Mouse (Mus musculus): ENCODE results near the gene Pofut2. TPM values are rescaled to one million over a fixed set of nuclear protein-coding genes. Genes with fewer than 3 reads are reported as not detected.
A peak's percentile ranks its signal among the peaks of the same experiment; 100 is the strongest.
"Not testable (repeated sequence)": the region's sequence is repeated elsewhere in the genome, so short reads cannot be mapped to it uniquely, and the experiment has no call there.

The Pofut2 gene
- polyA plus RNA-seq, 1 experiment from 2014 or later, result 119 TPM

- 82% methylated on average over 3 of the region's 3 CpGs for WGBS
- Histone ChIP-seq H3K9me3 (no peaks in the 10 kb centered on the region), H3K36me3 (peaks cover 5% of the 10 kb centered on the region), H3K4me1 (peaks cover 46% of the 10 kb centered on the region), H3K4me3 (no peak overlapping the region), H3K27ac (no peak overlapping the region), H3K27me3 (ENCODE audit: insufficient read depth, poor library complexity, severe bottlenecking) (0 out of 2 replicates have a peak, but pooled peaks cover 9% of the 10 kb centered on the region)
- DNase-seq (ENCODE audit: low spot score), result no peak
Observed at GRCm38 (mm10) chr10:77255676-77256075, 3.3 kb upstream of the Pofut2 start.

GRCm38 (mm10) chr10:77258041-77258590 lies 902 bp upstream of the Pofut2 start:
- Histone ChIP-seq H3K36me3 (peaks cover 29% of the 10 kb centered on the region), H3K9me3 (no peaks in the 10 kb centered on the region), H3K4me1 (peaks cover 26% of the 10 kb centered on the region), H3K27ac (no peak overlapping the region), H3K4me3 (peak overlapping the region; percentile 83), H3K27me3 (ENCODE audit: insufficient read depth, poor library complexity, severe bottlenecking) (0 out of 2 replicates have a peak, but pooled peaks cover 9% of the 10 kb centered on the region)
- WGBS, result 51% methylated on average over 4 of the region's 4 CpGs
- DNase-seq (ENCODE audit: low spot score), result no peak

- no peak for DNase-seq (ENCODE audit: low spot score)
Observed at GRCm38 (mm10) chr10:77260166-77260875, 1.3 kb downstream of the Pofut2 start.

GRCm38 (mm10) chr10:77266281-77266680 lies 7.3 kb downstream of the Pofut2 start:
- Histone ChIP-seq H3K27ac (no peak overlapping the region), H3K4me1 (peaks cover 17% of the 10 kb centered on the region; the same call in 1 of the 2 replicates), H3K9me3 (no peaks in the 10 kb centered on the region), H3K36me3 (peaks cover 94% of the 10 kb centered on the region), H3K4me3 (no peak overlapping the region), H3K27me3 (ENCODE audit: insufficient read depth, poor library complexity, severe bottlenecking) (no peaks in the 10 kb centered on the region)
- no peak for DNase-seq (ENCODE audit: low spot score)
- 76% methylated on average over 8 of the region's 8 CpGs for WGBS

More at GRCm38 (mm10) chr10:77260166-77260875, 1.3 kb downstream of the Pofut2 start:
- peak overlapping the region; percentile 83 for H3K4me3 ChIP-seq
- 85% methylated on average over 17 of the region's 17 CpGs for WGBS
- H3K27me3 ChIP-seq (ENCODE audit: insufficient read depth, poor library complexity, severe bottlenecking), result 0 out of 2 replicates have a peak, but pooled peaks cover 9% of the 10 kb centered on the region
- no peak overlapping the region for H3K27ac ChIP-seq
- peaks cover 22% of the 10 kb centered on the region for H3K4me1 ChIP-seq
- peaks cover 51% of the 10 kb centered on the region for H3K36me3 ChIP-seq
- H3K9me3 ChIP-seq, result no peaks in the 10 kb centered on the region

- Histone ChIP-seq H3K27me3 (ENCODE audit: insufficient read depth, poor library complexity, severe bottlenecking) (no peaks in the 10 kb centered on the region), H3K27ac (no peak overlapping the region), H3K4me3 (no peak overlapping the region), H3K36me3 (peaks cover 87% of the 10 kb centered on the region), H3K4me1 (peaks cover 17% of the 10 kb centered on the region; the same call in 1 of the 2 replicates), H3K9me3 (no peaks in the 10 kb centered on the region)
- WGBS, result 89% methylated on average over 14 of the region's 14 CpGs
- DNase-seq (ENCODE audit: low spot score), result no peak
Observed at GRCm38 (mm10) chr10:77267027-77267426, 8.0 kb downstream of the Pofut2 start.

GRCm38 (mm10) chr10:77269129-77269528 lies 10.1 kb downstream of the Pofut2 start:
- Histone ChIP-seq H3K27ac (no peak overlapping the region), H3K36me3 (peaks cover 66% of the 10 kb centered on the region), H3K4me1 (peaks cover 15% of the 10 kb centered on the region; the same call in 1 of the 2 replicates), H3K9me3 (no peaks in the 10 kb centered on the region), H3K27me3 (ENCODE audit: insufficient read depth, poor library complexity, severe bottlenecking) (peaks cover 4% of the 10 kb centered on the region; the same call in 1 of the 2 replicates), H3K4me3 (no peak overlapping the region)
- WGBS, result 82% methylated on average over 7 of the region's 7 CpGs
- DNase-seq (ENCODE audit: low spot score), result no peak

- no peak for DNase-seq (ENCODE audit: low spot score)
- WGBS, result 62% methylated on average over 11 of the region's 11 CpGs
- peak overlapping the region; percentile 10; the same call in 1 of the 2 replicates for H3K27ac ChIP-seq
Observed at GRCm38 (mm10) chr10:77272980-77273730, 14.1 kb downstream of the Pofut2 start.

GRCm38 (mm10) chr10:77273798-77274197 lies 14.8 kb downstream of the Pofut2 start:
- no peak overlapping the region for H3K4me3 ChIP-seq
- H3K27me3 ChIP-seq (ENCODE audit: insufficient read depth, poor library complexity, severe bottlenecking), result peaks cover 4% of the 10 kb centered on the region; the same call in 1 of the 2 replicates
- peaks cover 19% of the 10 kb centered on the region for H3K36me3 ChIP-seq
- H3K9me3 ChIP-seq, result no peaks in the 10 kb centered on the region
- no peak overlapping the region for H3K27ac ChIP-seq
- DNase-seq (ENCODE audit: low spot score), result no peak
- H3K4me1 ChIP-seq, result peaks cover 1% of the 10 kb centered on the region; the same call in 1 of the 2 replicates

More at GRCm38 (mm10) chr10:77272980-77273730, 14.1 kb downstream of the Pofut2 start:
- Histone ChIP-seq H3K4me3 (no peak overlapping the region), H3K9me3 (no peaks in the 10 kb centered on the region), H3K27me3 (ENCODE audit: insufficient read depth, poor library complexity, severe bottlenecking) (peaks cover 4% of the 10 kb centered on the region; the same call in 1 of the 2 replicates), H3K36me3 (peaks cover 25% of the 10 kb centered on the region), H3K4me1 (peaks cover 8% of the 10 kb centered on the region; the same call in 1 of the 2 replicates)

GRCm38 (mm10) chr10:77282085-77282484 lies 23.1 kb downstream of the Pofut2 start:
- Histone ChIP-seq H3K27me3 (ENCODE audit: insufficient read depth, poor library complexity, severe bottlenecking) (0 out of 2 replicates have a peak, but pooled peaks cover 12% of the 10 kb centered on the region), H3K4me1 (peaks cover 16% of the 10 kb centered on the region)
- not testable (repeated sequence) for H3K4me3 ChIP-seq; H3K9me3 ChIP-seq; DNase-seq (ENCODE audit: low spot score); H3K27ac ChIP-seq; H3K36me3 ChIP-seq
- WGBS, result 64% methylated on average over 1 of the region's 1 CpGs

- no peaks in the 10 kb centered on the region for H3K9me3 ChIP-seq
- peaks cover 23% of the 10 kb centered on the region for H3K4me1 ChIP-seq
- H3K27me3 ChIP-seq (ENCODE audit: insufficient read depth, poor library complexity, severe bottlenecking), result 0 out of 2 replicates have a peak, but pooled peaks cover 12% of the 10 kb centered on the region
- H3K36me3 ChIP-seq, result no peaks in the 10 kb centered on the region
- H3K27ac ChIP-seq, result no peak overlapping the region
- DNase-seq (ENCODE audit: low spot score), result no peak
- WGBS, result 22% methylated on average over 6 of the region's 6 CpGs
- no peak overlapping the region for H3K4me3 ChIP-seq
Observed at GRCm38 (mm10) chr10:77282822-77283221, 23.8 kb downstream of the Pofut2 start.

GRCm38 (mm10) chr10:77284832-77285231 lies 25.8 kb downstream of the Pofut2 start:
- no peak overlapping the region for H3K4me3 ChIP-seq
- H3K36me3 ChIP-seq, result no peaks in the 10 kb centered on the region
- H3K27ac ChIP-seq, result peak overlapping the region; percentile 56; the same call in 1 of the 2 replicates
- 0 out of 2 replicates have a peak, but pooled peaks cover 12% of the 10 kb centered on the region for H3K27me3 ChIP-seq (ENCODE audit: insufficient read depth, poor library complexity, severe bottlenecking)
- no peak for DNase-seq (ENCODE audit: low spot score)
- 58% methylated on average over 6 of the region's 6 CpGs for WGBS
- H3K9me3 ChIP-seq, result no peaks in the 10 kb centered on the region
- H3K4me1 ChIP-seq, result peaks cover 35% of the 10 kb centered on the region

GRCm38 (mm10) chr10:77287626-77288025 lies 28.6 kb downstream of the Pofut2 start:
- peak overlapping the region; percentile 56; the same call in 1 of the 2 replicates for H3K27ac ChIP-seq
- H3K4me1 ChIP-seq, result peaks cover 45% of the 10 kb centered on the region
- DNase-seq (ENCODE audit: low spot score), result no peak
- H3K36me3 ChIP-seq, result no peaks in the 10 kb centered on the region
- no peak overlapping the region for H3K4me3 ChIP-seq
- 78% methylated on average over 8 of the region's 8 CpGs for WGBS
- no peaks in the 10 kb centered on the region for H3K27me3 ChIP-seq (ENCODE audit: insufficient read depth, poor library complexity, severe bottlenecking)
- no peaks in the 10 kb centered on the region for H3K9me3 ChIP-seq

Measured in heart, embryonic 10.5 days (tissue).